Mouse (Mus musculus) gastrocnemius, adult 8-10 months (tissue): ENCODE results near the gene Nrxn2. TPM values are rescaled to one million over a fixed set of nuclear protein-coding genes. Genes with fewer than 3 reads are reported as not detected.

ENCODE experiments used
- DNase-seq, 2 experiments: peaks; one replicate each; pipeline ENCODE4 v3.0.0; 2022; ENCODE audit warnings: low spot score in 2 of 2
- total RNA-seq, 4 experiments: library from RNA; stranded (reverse); gene quantifications; 2 replicates each; pipeline ENCODE4 v1.2.4; 2022

The Nrxn2 gene
- total RNA-seq, 4 experiments from 2014 or later: 0.31 to 1.8 (median 1.0) TPM

DNA sequence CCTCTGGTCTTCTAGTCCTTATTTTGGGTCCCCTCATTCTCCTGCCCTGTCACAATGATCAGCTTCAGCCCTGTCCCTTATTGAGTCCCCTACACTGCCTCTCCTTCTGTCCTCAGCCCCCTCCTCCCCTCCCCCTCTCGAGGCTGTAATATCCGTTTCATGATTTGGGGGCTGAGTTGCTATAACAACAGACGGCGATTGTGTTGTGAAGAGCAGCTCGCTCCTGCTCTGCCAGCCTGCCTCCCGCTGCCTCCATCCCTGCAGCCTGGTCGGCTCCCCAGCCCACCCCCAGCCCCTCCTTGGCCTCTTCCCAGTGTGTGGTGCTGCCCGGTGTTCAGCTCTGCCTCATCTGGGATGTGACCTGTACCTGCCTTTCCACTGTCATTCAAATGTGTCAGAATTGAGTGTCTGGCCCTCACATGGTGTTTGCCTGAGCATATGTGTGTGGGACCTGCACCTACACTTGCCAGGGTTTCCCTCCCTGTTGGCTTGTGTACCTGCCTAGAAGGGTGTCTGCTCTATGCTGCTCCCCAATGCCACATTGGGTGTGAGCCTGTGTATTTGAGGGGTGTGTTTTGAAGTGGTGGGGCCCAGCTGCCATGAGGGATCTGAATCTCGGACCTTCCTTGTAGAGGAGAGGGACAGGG lies 2.3 kb upstream of the Nrxn2 start:
- DNase-seq: no peak

GRCm38 (mm10) chr19:6416894-6417761 lies 1.4 kb upstream of the Nrxn2 start:
- DNase-seq: no peak

DNA sequence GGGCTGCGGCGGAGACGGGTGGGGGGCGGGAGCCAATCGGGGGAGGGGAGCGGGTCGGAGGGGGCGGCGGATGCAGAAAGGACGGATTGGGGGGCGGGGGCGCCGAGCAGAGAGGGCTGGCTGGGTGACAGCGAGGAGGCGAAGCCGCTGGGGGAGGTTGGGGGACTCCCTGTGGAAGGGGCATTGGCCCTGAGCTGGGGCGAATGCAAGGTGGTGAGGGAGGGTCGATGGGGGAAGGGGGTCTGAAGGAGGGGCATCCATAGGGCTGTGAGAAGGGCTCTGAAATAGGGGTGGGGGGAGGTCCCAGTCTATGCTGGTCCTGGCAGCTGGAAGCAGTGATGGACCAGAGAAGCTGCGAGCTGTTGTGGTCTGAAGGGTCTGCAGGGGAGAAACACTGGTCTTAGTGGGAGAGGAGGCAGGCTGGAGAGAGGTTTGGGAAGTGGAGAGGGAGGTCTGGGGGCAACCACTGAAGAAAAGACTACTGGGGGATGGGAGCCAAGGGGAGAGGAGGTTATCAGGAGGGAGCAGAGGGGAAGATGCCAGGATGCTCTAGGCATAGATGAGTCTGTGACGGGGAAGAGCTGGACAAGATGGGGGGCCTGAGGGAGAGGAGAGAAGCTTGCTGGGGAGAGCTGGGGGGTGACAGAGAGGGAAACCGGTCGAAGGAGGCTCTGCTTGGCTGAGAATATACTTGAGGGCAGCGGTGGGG lies 607 bp downstream of the Nrxn2 start:
- DNase-seq: no peak

DNA sequence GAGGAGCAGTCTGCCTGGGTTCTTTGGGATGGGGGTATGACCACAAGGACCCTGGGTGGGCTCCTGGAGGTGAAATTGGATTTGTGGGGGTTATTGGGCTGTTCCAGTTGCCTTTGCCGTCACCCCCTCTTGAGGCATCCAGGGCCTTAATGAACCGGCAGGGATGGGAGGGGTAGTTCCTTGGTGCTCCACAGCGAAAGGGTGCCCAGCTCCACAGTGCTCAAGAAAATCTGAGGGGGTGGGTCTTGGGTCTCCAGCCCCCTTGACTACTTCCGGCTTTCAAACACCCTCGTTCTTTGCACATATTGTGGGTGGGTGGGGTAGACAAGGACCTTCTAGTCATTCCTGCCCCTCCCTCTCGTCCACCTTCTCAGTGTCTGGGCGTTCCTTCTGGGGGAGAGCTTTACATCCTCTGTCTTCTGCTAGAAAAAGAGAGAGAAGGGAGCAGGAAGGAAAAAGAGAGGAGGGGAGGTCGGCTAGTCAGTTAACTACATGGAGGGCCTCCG lies 1.3 kb downstream of the Nrxn2 start:
- DNase-seq: no peak

DNA sequence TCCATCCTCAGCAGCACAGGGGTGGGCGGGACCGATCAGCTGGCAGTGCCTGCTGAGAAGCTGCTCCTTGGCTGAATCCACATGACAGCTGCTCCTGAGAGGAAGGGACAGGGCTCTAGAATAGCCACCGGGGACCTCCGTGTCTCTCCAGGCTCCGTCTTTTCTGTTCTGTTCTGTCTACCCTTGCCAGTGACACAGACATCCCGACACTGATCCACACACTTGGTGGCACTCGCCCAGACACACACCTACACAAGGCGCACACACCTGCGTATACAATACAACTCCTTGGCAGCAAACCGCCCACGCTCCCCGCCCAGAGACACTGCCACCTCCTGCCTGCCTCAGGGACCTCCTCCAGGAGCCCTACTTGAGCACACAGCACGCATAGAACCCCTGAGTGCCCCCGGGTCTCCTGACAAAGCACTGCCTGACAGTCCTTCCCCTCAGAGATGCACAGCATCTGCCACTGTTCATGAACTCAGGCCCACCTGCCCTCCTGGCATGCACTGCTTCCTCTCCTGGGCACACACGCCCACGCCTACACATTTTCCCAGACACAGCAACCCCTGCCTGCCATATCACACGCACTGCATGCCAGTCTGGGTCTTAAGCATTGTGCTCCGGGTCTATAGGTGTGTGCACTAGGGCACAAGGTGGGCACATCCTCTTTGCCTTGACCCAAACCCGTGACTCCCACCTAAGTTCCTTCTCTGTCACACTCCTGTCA lies 2.1 kb downstream of the Nrxn2 start:
- DNase-seq: no peak

DNA sequence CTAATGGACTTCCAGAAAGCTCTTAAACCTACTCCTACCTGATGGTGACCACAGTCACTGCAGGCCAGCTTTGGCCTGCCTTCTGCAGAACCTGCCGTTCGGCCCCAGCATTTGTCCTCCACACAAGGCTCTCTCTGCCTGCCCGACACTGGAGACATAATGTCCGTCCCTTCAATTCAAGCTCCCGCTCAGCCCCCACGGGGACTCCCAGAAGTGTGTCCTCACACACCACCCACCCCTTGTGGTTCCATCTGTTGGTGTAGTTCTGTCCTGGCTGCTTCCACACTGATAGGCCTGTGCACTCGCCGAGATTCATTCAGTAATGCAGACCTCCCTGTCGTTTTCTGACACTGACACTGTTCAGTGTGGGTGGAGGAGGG lies 2.7 kb downstream of the Nrxn2 start:
- DNase-seq: no peak

DNA sequence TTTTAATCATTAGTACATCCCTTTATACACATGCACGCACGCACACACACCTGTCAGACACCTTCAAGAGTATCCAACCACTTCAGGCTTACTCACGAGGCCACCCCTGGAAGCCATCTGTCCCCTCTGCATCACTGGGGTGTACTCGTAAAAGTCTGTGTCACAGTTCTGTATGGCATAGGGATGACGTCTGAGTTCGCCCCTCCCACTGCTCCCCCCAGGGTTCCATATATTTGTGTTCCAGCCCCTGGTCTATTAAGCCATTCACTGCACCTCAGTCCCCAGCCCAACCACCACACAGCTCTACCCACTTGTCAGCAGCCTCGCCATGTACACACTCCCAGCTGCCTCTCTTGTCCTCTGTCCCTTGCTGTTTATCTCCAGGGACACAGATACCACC lies 3.5 kb downstream of the Nrxn2 start:
- no peak for DNase-seq

GRCm38 (mm10) chr19:6423241-6423640 lies 4.7 kb downstream of the Nrxn2 start:
- DNase-seq: no peak

DNA sequence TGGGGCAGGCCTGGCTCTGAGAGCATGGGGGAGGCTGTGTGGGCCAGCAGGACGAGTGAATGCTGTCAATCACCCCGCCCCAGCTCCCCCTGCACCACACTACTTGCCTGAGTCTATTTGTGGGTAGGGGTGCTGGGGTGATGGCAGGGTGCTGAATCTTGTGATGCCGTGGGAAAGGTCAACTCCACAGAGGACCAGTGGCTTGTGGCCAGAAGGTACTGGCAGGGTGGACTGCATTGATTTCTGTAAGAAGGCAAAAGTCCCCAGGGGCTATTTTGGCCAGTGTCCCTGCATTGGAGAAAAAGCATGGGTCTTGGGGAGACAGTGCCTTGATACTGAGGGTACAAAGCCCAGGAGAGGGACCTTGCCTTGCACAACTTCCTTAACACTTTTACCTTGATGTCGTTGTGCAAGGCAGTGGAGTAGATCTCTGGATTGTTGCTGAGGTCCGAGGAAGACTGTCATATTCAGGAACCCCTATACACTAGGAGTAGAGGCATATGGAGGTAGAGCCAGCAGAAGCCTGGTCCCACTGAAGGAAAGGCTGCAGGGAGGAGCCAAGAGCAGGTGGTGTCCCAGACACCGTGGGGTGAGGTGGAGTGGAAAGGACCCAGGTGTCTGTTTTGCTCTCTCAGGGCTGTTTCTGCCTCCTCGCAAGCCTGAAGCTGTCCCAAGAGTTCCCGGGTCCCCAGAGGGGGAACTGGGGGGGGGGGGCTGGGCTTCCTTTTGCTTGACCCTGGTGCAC lies 5.8 kb downstream of the Nrxn2 start:
- no peak for DNase-seq

DNA sequence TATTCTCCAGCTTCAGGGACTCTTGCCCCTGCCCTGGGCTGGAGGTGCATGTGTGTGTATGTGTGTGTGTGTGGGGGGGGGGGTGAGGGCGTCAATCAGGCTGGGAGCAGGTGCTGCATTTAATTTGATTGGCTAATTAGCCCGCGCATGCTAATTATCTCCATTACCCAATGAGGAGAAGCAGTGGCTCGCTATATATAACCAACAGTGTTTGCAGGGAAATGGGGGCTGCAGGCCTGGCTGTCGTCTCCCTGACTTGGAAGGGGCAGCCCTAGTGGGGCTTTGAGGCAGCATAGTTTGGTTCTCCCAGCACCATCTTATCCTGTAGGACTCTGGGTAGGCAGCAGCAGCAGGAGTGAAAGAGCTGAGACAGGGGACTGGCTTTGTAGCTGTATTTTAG lies 7.1 kb downstream of the Nrxn2 start:
- no peak for DNase-seq

- DNase-seq: no peak
Measured at GRCm38 (mm10) chr19:6426703-6427500, 8.4 kb downstream of the Nrxn2 start.

DNA sequence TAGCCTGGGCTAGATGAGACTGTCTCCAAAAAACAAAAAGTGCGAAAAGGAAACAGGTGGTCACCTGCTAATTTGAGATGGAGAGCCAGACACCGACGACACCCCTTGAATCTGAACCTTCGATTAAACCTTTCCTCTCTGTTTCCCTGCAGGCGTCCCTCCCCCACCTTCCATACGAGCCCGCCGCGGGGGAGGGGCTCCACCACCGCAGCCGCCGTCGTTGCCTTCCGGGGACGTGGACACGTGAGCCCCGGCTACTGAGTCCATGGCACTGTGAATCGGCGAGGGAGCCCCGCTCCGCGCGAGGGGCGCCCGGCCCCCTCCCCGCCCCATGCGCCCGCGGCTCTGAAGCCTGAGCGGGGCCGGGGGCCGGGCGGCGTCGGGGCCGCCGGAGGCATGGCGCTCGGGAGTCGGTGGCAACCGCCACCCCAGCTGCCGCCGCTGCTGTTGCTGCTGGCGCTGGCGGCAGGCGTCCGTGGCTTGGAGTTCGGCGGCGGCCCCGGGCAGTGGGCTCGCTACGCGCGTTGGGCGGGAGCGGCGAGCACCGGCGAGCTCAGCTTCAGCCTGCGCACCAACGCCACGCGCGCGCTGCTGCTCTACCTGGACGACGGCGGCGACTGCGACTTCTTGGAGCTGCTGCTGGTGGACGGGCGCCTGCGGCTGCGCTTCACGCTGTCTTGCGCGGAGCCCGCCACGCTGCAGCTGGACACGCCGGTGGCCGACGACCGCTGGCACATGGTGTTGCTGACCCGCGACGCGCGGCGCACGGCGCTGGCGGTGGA lies 9.3 kb downstream of the Nrxn2 start:
- DNase-seq: no peak

DNA sequence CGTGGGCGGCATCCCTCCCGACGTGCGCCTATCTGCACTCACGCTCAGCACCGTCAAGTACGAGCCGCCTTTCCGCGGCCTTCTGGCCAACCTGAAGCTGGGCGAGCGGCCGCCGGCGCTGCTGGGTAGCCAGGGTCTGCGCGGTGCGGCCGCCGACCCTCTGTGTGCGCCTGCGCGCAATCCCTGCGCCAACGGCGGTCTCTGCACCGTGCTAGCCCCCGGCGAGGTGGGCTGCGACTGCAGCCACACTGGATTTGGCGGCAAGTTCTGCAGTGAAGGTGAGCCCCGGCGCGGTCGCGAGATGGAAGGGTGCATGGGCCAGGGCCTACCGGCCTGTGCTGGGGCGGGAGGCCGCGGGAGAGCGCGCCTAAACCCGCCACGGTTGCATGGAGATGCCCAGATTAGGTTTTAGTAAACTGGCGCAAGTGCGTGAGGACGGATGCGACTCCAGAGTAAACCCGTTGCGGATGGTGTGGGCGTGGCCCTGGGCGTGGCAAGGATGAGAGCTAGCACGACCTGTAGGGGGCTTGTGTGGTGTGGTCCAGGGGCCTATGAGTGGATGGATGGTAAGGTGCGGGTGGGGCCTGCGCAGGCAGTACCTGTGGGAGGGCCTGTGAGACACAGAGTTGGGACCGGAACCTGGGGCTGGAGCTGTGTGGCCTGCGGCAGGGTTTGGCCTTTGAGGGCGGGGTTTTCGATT lies 10.1 kb downstream of the Nrxn2 start:
- DNase-seq: no peak

GRCm38 (mm10) chr19:6443016-6443415 lies 24.5 kb downstream of the Nrxn2 start:
- no peak for DNase-seq

GRCm38 (mm10) chr19:6445761-6446423 lies 27.4 kb downstream of the Nrxn2 start:
- DNase-seq: no peak

- DNase-seq: no peak
Measured at GRCm38 (mm10) chr19:6446736-6447437, 28.4 kb downstream of the Nrxn2 start.

DNA sequence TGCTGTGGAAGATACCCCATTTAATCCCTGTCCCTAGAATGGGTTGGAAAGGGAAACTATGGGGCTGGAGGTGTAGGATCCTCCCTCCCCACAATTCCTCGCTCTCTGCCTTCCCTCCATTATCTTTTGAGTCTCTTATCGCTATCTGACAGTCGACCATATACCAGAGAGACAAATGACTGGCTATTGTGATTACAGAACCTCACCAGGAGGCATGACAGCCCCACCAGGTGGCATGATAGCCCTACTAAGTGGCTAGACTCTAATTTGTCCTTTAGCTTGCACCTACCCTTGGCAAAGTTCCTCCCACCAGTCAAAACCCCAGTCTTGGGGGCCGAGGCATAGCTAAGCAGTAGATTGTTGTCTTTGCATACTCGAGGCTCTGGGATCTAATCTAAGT lies 30.2 kb downstream of the Nrxn2 start:
- DNase-seq: no peak
